Mouse (Mus musculus) urinary bladder, postnatal 0 days (tissue): Measurements from ENCODE around the gene Olfr871. TPM values are rescaled to one million over a fixed set of nuclear protein-coding genes. Genes with fewer than 3 reads are reported as not detected.

Source experiments
- polyA plus RNA-seq: library from polyadenylated mRNA; unstranded; fragments of >200 nt; fragmentation: Nextera tagmentation; extraction: Ambion mirVana; gene quantifications from 2 replicates; pipeline ENCODE4 v1.2.1, GENCODE M21; 2015

Gene Olfr871
- polyA plus RNA-seq, result not detected in 2 replicates

GRCm38 (mm10) chr9:20211907-20212306 lies at the start of gene Olfr871:
TSS of gene Olfr871 (plus strand) at chr9:20212207.

GRCm38 (mm10) chr9:20173957-20174356 lies 38.0 kb upstream of the Olfr871 start, which contains the start of gene Olfr870:
TSS of gene Olfr870 (minus strand) at chr9:20174057.

GRCm38 (mm10) chr9:20236819-20237218 lies 24.8 kb downstream of the Olfr871 start, which contains the start of gene Olfr872:
TSS of gene Olfr872 (plus strand) at chr9:20237119.

Other genes starting within 250 kb of the Olfr871 start
- gene Olfr866, start 184.2 kb upstream of the Olfr871 start, polyA plus RNA-seq, result not detected in 2 replicates
- gene Olfr867, start 154.6 kb upstream of the Olfr871 start, polyA plus RNA-seq, result not detected in 2 replicates
- not detected in 2 replicates for gene Olfr868, start 113.6 kb upstream of the Olfr871 start, polyA plus RNA-seq
- gene Olfr869, start 83.2 kb upstream of the Olfr871 start, polyA plus RNA-seq, result not detected in 2 replicates
- not detected in 2 replicates for gene Olfr870, start 38.1 kb upstream of the Olfr871 start, polyA plus RNA-seq
- not detected in 2 replicates for gene Olfr872, start 24.9 kb downstream of the Olfr871 start, polyA plus RNA-seq
- not detected in 2 replicates for gene Olfr39, start 70.1 kb downstream of the Olfr871 start, polyA plus RNA-seq
- gene Olfr873, start 86.3 kb downstream of the Olfr871 start, polyA plus RNA-seq, result not detected in 2 replicates
- gene Olfr18, start 123.9 kb downstream of the Olfr871 start, polyA plus RNA-seq, result not detected in 2 replicates
- 36.4 and 39.5 TPM in 2 replicates for gene Zfp560, start 173.0 kb downstream of the Olfr871 start, polyA plus RNA-seq
- gene Zfp26, start 248.0 kb downstream of the Olfr871 start, polyA plus RNA-seq, result 6.2 and 11.1 TPM in 2 replicates